Comparison of ENCODE assay signal across 8 mouse cellular contexts in genomic region chr5:122267899-122268298, GRCm38 (mm10). TPM values are rescaled to one million over a fixed set of nuclear protein-coding genes. Genes with fewer than 3 reads are reported as not detected.
DNase-seq lines count a peak whose midpoint lies in the region; ATAC-seq and TF ChIP-seq lines count a peak whose summit lies in the region.

No protein-coding gene starts in this region.

- H3K27ac ChIP-seq in lung, embryonic 14.5 days (ENCODE audit: low read depth) = no peak overlapping the region
- peak overlapping the region; percentile 90 for H3K27ac ChIP-seq in small intestine, adult 2 months (ENCODE audit: insufficient read depth, low read depth, low read length)

- 0 out of 2 replicates have a peak, but pooled peaks cover 4% of the 10 kb centered on the region for H3K4me1 ChIP-seq in lung, embryonic 14.5 days (ENCODE audit: insufficient read depth)
- H3K4me1 ChIP-seq in small intestine, adult 2 months (ENCODE audit: control insufficient read depth, insufficient read depth, insufficient read length, low read length) = peaks cover 19% of the 10 kb centered on the region

- 26% methylated on average over 5 of the region's 5 CpGs for WGBS in lung, embryonic 14.5 days
- WGBS in small intestine, adult 2 months = 15% methylated on average over 5 of the region's 5 CpGs

- no peaks in the 10 kb centered on the region for H3K9me3 ChIP-seq in lung, embryonic 14.5 days (ENCODE audit: low read depth, low read length)

- no peak for TF ChIP-seq POLR2A in small intestine, adult 2 months (IDR thresholded peaks at IDR 0.05; ENCODE audit: low read depth, low read length)

- TF ChIP-seq CTCF in lung, embryonic 14.5 days (IDR thresholded peaks at IDR 0.05; ENCODE audit: low read depth) = peak; percentile 81
- TF ChIP-seq CTCF in small intestine, adult 2 months (IDR thresholded peaks at IDR 0.05; ENCODE audit: extremely low read depth, insufficient read length, insufficient replicate concordance, low read depth, low read length) = no peak

- no peaks in the 10 kb centered on the region for H3K27me3 ChIP-seq in lung, embryonic 14.5 days (ENCODE audit: insufficient read depth, low read length)
- H3K27me3 ChIP-seq in small intestine, adult 2 months (ENCODE audit: control insufficient read depth, insufficient read depth, low read length) = no peaks in the 10 kb centered on the region

- H3K4me3 ChIP-seq in lung, embryonic 14.5 days (ENCODE audit: low read depth, low read length) = no peak overlapping the region
- no peak overlapping the region for H3K4me3 ChIP-seq in small intestine, adult 2 months (ENCODE audit: low read depth, low read length)

- H3K9ac ChIP-seq in lung, embryonic 14.5 days = no peak overlapping the region

- peak; percentile 59 to 63 for DNase-seq in urinary bladder, adult 18-20 months (ENCODE audit: low spot score in 2 of 2)
- DNase-seq in urinary bladder, postnatal 10 days (ENCODE audit: low spot score) = no peak
- peak; percentile 70 for DNase-seq in adrenal gland, adult 2 months
- DNase-seq in embryo, embryonic 10.5 days (ENCODE audit: low spot score) = peak; percentile 77
- peak; percentile 83 for DNase-seq in kidney, postnatal 14 days
- DNase-seq in lung, embryonic 14.5 days = peak; percentile 87

- no peak for ATAC-seq in lung, embryonic 14.5 days (ENCODE audit: insufficient read depth)
- ATAC-seq in megakaryocyte-erythroid progenitor cell, adult 5-6 weeks (replicated peaks; ENCODE audit: low FRiP score, low TSS enrichment, poor library complexity, severe bottlenecking) = no peak

- H3K36me3 ChIP-seq in lung, embryonic 14.5 days (ENCODE audit: insufficient read depth) = no peaks in the 10 kb centered on the region
- H3K36me3 ChIP-seq in small intestine, adult 2 months (ENCODE audit: control insufficient read depth, insufficient read depth, low read length) = no peaks in the 10 kb centered on the region

- H3K4me2 ChIP-seq in lung, embryonic 14.5 days = no peak overlapping the region

RNA-seq across cellular contexts. Expression of gene Tctn1, which starts 3.6 kb away (rescaled TPM):
- 10 to 100 TPM; 11.4 to 14.2 TPM for total RNA-seq in adrenal gland, adult 2 months (2021)
- 47.0 and 58.3 TPM in 2 replicates for polyA plus RNA-seq in adrenal gland, adult 2 months (2012; rRNA removed)
- polyA plus RNA-seq in lung, embryonic 14.5 days (2014; fragmentation: Nextera tagmentation; extraction: Ambion mirVana) = 5.7 and 6.9 TPM in 2 replicates
- 5.8 and 12.5 TPM in 2 replicates for polyA plus RNA-seq in small intestine, adult 2 months (2012; rRNA removed)
- 7.6 and 10.4 TPM in 2 replicates for total RNA-seq in megakaryocyte-erythroid progenitor cell, adult 5-6 weeks (2014; fragmentation: Nextera tagmentation)
- 2.5 and 4.2 TPM in 2 replicates for total RNA-seq in megakaryocyte-erythroid progenitor cell, adult 5-6 weeks (2017)

RNA-seq across cellular contexts. Expression of gene Pptc7, which starts 16.3 kb away (rescaled TPM):
- total RNA-seq in adrenal gland, adult 2 months (2021) = 10 to 100 TPM; 52.0 to 63.4 TPM
- polyA plus RNA-seq in adrenal gland, adult 2 months (2012; rRNA removed) = 46.3 and 57.5 TPM in 2 replicates
- 9.5 and 10.1 TPM in 2 replicates for polyA plus RNA-seq in lung, embryonic 14.5 days (2014; fragmentation: Nextera tagmentation; extraction: Ambion mirVana)
- 12.5 and 20.1 TPM in 2 replicates for polyA plus RNA-seq in small intestine, adult 2 months (2012; rRNA removed)
- 14.4 and 15.5 TPM in 2 replicates for total RNA-seq in megakaryocyte-erythroid progenitor cell, adult 5-6 weeks (2014; fragmentation: Nextera tagmentation)
- total RNA-seq in megakaryocyte-erythroid progenitor cell, adult 5-6 weeks (2017) = 10.4 and 11.3 TPM in 2 replicates
